Mouse (Mus musculus): ENCODE data around the gene Vmn2r73.
"Not testable (repeated sequence)": the region's sequence is repeated elsewhere in the genome, so short reads cannot be mapped to it uniquely, and the experiment has no call there.

The Vmn2r73 gene

DNA sequence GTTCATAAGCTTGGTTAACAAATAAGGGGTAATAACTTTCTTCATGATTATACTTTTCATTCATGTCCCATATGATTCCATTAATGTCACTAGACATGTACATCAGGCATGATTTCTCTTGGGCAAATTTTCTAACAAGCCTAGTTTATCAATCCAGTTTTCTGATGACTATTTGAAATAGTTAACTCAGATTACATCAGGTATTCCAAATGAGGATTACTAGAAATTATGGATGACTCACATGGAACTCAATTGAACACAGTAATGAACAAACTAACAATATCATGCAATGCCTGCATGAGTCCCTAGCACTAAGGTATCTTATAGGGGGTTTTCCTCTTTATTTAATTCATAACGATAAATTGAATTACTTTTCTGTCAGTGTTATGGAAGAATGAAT is at the start of gene Vmn2r73:
Gene Vmn2r73 (minus strand): TSS at position 101 of the 400 bp plus-strand sequence.
- no peak for DNase-seq (ENCODE audit: low read depth, low spot score)

DNA sequence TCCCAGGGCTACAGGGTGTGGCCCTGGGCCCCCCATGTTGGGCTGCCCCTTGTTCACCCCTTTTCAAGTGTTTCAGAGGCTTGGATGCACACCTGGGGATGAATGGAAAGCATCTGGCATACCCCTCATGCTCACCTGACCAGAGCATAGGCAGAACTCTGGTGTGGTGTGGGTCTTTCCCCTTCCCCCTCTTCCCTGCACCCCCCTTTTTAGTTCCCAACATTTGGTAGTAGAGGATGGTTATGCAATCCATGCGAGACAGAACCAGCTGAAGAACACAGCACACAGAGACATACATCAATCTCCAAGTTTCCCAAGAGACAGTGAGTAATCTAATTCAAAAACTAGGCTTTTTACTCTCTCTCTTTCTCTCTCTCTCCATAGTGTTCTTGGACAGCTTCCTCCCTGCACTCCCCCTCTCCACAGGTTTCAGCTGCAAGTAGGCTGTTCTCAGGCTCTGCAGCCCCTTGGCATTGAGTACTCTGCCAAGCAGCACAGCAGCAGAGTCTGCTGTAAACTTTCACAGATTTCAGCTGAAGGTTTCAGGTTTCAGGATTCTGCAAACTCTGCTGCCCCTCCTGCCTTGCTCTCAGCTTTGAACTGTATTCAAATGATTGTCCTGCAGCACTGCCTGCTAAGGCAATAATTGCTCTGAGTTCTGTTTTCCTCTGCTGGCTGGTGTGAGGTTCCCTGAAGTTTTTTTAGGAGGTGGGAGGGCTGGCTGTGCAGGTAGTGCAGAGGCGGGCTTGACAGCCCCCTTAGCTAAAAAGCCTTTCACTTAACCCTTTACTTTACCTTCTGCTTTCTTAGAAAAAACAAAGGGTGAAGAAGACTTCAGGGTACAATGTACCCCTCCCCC is 35.7 kb downstream of the Vmn2r73 start:
- DNase-seq (ENCODE audit: low read depth, low spot score) = no peak

DNA sequence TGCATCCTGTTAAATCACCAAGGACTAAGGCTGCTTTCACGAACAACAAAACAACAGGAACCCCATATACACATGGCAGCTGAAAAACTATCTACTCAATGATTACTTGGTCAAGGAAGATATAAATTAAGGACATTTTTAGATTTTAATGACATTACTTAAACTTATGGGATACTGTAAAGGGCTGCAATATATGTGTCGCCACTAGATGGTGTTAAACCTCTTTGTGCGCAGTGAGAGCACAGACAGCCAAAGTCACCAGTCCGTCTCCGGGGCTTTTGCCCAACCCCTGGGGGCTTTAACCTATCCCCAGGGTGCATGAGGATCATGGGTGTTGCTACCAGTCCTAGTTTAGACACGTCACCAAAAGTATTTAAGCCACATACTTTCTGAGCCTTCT is 58.0 kb downstream of the Vmn2r73 start:
- not testable (repeated sequence) for DNase-seq (ENCODE audit: low read depth, low spot score)
